ENCODE assay signal across 7 mouse cellular contexts in genomic region chr3:66981101-66981661, GRCm38 (mm10). TPM values are rescaled to one million over a fixed set of nuclear protein-coding genes. Genes with fewer than 3 reads are reported as not detected.
DNase-seq lines count a peak whose midpoint lies in the region; ATAC-seq lines count a peak whose summit lies in the region.

Gene Rsrc1, plus strand, starts transcription at chr3:66981390.

- H3K4me3 ChIP-seq in embryonic facial prominence, embryonic 14.5 days (ENCODE audit: low read depth, low read length), result peak within 1 kb of the TSS; percentile 65
- peak within 1 kb of the TSS; percentile 53 for H3K4me3 ChIP-seq in heart, embryonic 16.5 days (ENCODE audit: low read length)
- peak within 1 kb of the TSS; percentile 55 for H3K4me3 ChIP-seq in lung, embryonic 16.5 days (ENCODE audit: low read length)

- H3K27me3 ChIP-seq in embryonic facial prominence, embryonic 14.5 days (replicated peaks; ENCODE audit: control insufficient read depth, insufficient read depth, low read length), result peaks cover 73% of the 10 kb centered on the region
- peaks cover 49% of the 10 kb centered on the region for H3K27me3 ChIP-seq in heart, embryonic 16.5 days (ENCODE audit: control insufficient read depth, insufficient read depth, low read length)
- H3K27me3 ChIP-seq in lung, embryonic 16.5 days (ENCODE audit: control insufficient read depth, insufficient read depth, low read depth, low read length), result peaks cover 58% of the 10 kb centered on the region

- peak; percentile 30; the same call in 1 of the 2 replicates for ATAC-seq in embryonic facial prominence, embryonic 14.5 days (ENCODE audit: low read depth)
- peak; percentile 59 for ATAC-seq in heart, embryonic 16.5 days (replicated peaks; ENCODE audit: extremely low read depth, insufficient read depth, low FRiP score)
- ATAC-seq in lung, embryonic 16.5 days (ENCODE audit: low read depth), result peak; percentile 59

- peak within 1 kb of the TSS; percentile 83 for H3K27ac ChIP-seq in embryonic facial prominence, embryonic 14.5 days (replicated peaks; ENCODE audit: low read depth, low read length)
- no peak within 1 kb of the TSS for H3K27ac ChIP-seq in heart, embryonic 16.5 days (ENCODE audit: low read length)
- no peak within 1 kb of the TSS for H3K27ac ChIP-seq in lung, embryonic 16.5 days (ENCODE audit: low read length)

- under 1% methylated on average over 26 of the region's 62 CpGs for WGBS in embryonic facial prominence, embryonic 14.5 days
- WGBS in heart, embryonic 16.5 days, result under 1% methylated on average over 59 of the region's 62 CpGs
- WGBS in lung, embryonic 16.5 days, result under 1% methylated on average over 41 of the region's 62 CpGs

- H3K9me3 ChIP-seq in embryonic facial prominence, embryonic 14.5 days (ENCODE audit: control insufficient read depth, low read length), result no peaks in the 10 kb centered on the region
- no peaks in the 10 kb centered on the region for H3K9me3 ChIP-seq in heart, embryonic 16.5 days (replicated peaks; ENCODE audit: control insufficient read depth, low read length)
- H3K9me3 ChIP-seq in lung, embryonic 16.5 days (ENCODE audit: control insufficient read depth, low read length), result no peaks in the 10 kb centered on the region

- peak within 1 kb of the TSS; percentile 85 for H3K4me2 ChIP-seq in embryonic facial prominence, embryonic 14.5 days (ENCODE audit: low read depth, low read length)
- peak within 1 kb of the TSS; percentile 79 for H3K4me2 ChIP-seq in heart, embryonic 16.5 days (ENCODE audit: low read depth, low read length)
- peak within 1 kb of the TSS; percentile 79 for H3K4me2 ChIP-seq in lung, embryonic 16.5 days (ENCODE audit: low read depth, low read length)

- DNase-seq in CD4-positive, CD25-positive, alpha-beta regulatory T cell, adult 2 months (ENCODE audit: low read depth, low spot score), result peak; percentile 51
- DNase-seq in NIH3T3 (ENCODE audit: low read depth), result peak; percentile 85
- DNase-seq in embryonic facial prominence, embryonic 14.5 days (ENCODE audit: low spot score), result peak; percentile 72
- peak; percentile 72 for DNase-seq in kidney, postnatal 14 days
- peak; percentile 60 for DNase-seq in retina, postnatal 1 day

- H3K36me3 ChIP-seq in embryonic facial prominence, embryonic 14.5 days (ENCODE audit: control insufficient read depth, insufficient read depth, low read length), result no peaks in the 10 kb centered on the region
- no peaks in the 10 kb centered on the region for H3K36me3 ChIP-seq in heart, embryonic 16.5 days (ENCODE audit: control insufficient read depth, insufficient read depth)
- no peaks in the 10 kb centered on the region for H3K36me3 ChIP-seq in lung, embryonic 16.5 days (ENCODE audit: control insufficient read depth, insufficient read depth, low read length)

- 0 out of 2 replicates have a peak, but pooled peaks cover 6% of the 10 kb centered on the region for H3K4me1 ChIP-seq in embryonic facial prominence, embryonic 14.5 days (ENCODE audit: control insufficient read depth, insufficient read depth, low read length)
- peaks cover 17% of the 10 kb centered on the region for H3K4me1 ChIP-seq in heart, embryonic 16.5 days (ENCODE audit: control insufficient read depth, insufficient read depth, low read length)
- H3K4me1 ChIP-seq in lung, embryonic 16.5 days (replicated peaks; ENCODE audit: control insufficient read depth, insufficient read depth, low read length), result peaks cover 15% of the 10 kb centered on the region

- peak within 1 kb of the TSS; percentile 79 for H3K9ac ChIP-seq in embryonic facial prominence, embryonic 14.5 days (ENCODE audit: low read depth, low read length)
- peak within 1 kb of the TSS; percentile 35; the same call in 1 of the 2 replicates for H3K9ac ChIP-seq in heart, embryonic 16.5 days (ENCODE audit: low read length)
- peak within 1 kb of the TSS; percentile 53; the same call in 1 of the 2 replicates for H3K9ac ChIP-seq in lung, embryonic 16.5 days (ENCODE audit: low read length)

RNA-seq across cellular contexts. Expression of gene Rsrc1, which starts in this region (rescaled TPM):
- 36.6 and 37.0 TPM in 2 replicates for polyA plus RNA-seq in embryonic facial prominence, embryonic 14.5 days (2014; fragmentation: Nextera tagmentation; extraction: Ambion mirVana)
- polyA plus RNA-seq in heart, embryonic 16.5 days (2015; fragmentation: Nextera tagmentation; extraction: Ambion mirVana), result 18.3 and 22.9 TPM in 2 replicates
- polyA plus RNA-seq in lung, embryonic 16.5 days (2015; fragmentation: Nextera tagmentation; extraction: Ambion mirVana), result 30.0 and 30.8 TPM in 2 replicates
